Mouse (Mus musculus) small intestine, adult 2 months (tissue): ENCODE results near the gene Pcgf6.

ENCODE experiments used
- CTCF ChIP-seq: fragments of 200-500 bp; IDR thresholded peaks from 2 replicates; pipeline ENCODE4 v1.5.1; 2012; ENCODE audit warnings: low read depth, mild to moderate bottlenecking, control low read depth, inconsistent platforms, low read length, moderate library complexity, mixed read lengths; ENCODE audit not compliant: insufficient replicate concordance, insufficient read length; ENCODE audit errors: extremely low read depth
- POLR2A ChIP-seq: fragments of 200-500 bp; IDR thresholded peaks from 2 replicates; pipeline ENCODE4 v1.6.1; 2012; ENCODE audit warnings: low read depth, mild to moderate bottlenecking, control low read depth, inconsistent platforms, low read length, moderate library complexity

DNA sequence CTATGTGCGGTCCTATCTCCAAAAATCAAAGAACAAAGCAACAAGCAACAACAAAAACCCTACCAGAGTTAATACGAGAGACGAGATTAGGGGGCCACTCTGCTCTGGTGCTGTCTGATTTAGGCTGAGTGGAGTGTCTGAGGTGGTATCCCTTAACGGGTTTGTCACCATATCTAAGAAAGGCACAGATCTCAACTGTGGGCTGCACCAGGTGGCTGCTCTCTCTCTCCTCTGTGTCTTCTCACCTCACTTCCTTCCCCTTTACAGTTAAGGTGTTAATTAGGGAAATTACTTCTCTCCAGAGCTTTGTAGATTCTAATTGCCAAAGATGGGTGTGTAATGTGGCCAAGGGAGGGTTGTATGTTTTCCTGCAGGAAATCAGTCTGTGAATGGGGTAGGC is 28.0 kb downstream of the Pcgf6 start:
- TF ChIP-seq CTCF (no peak), POLR2A (no peak)
